Mouse (Mus musculus): ENCODE measurements at regions not wholly inside any gene's neighbourhood (a gene's known extent, or its start where the extent isn't known, plus 50 kb on each side); places are given as distances from the start of the nearest gene placed in this dataset.

- H3K9ac ChIP-seq (replicated peaks; ENCODE audit: low read depth), result no peak overlapping the region
- no peak overlapping the region for H3K27ac ChIP-seq (ENCODE audit: low read length)
- ATAC-seq (no peak), DNase-seq (ENCODE audit: low spot score) (no peak)
- no peak overlapping the region for H3K4me2 ChIP-seq (replicated peaks; ENCODE audit: low read depth, low read length)
- 85% methylated on average over 4 of the region's 4 CpGs for WGBS
- TF ChIP-seq CTCF (IDR thresholded peaks at IDR 0.05) (no peak), EP300 (IDR thresholded peaks at IDR 0.05) (no peak)
- H3K36me3 ChIP-seq (ENCODE audit: insufficient read depth, low read length), result no peaks in the 10 kb centered on the region
- no peaks in the 10 kb centered on the region for H3K9me3 ChIP-seq (ENCODE audit: low read length)
- H3K4me1 ChIP-seq (ENCODE audit: insufficient read depth, low read depth, low read length), result no peaks in the 10 kb centered on the region
- H3K4me3 ChIP-seq (ENCODE audit: low read depth, low read length), result no peak overlapping the region
- no peaks in the 10 kb centered on the region for H3K27me3 ChIP-seq (replicated peaks; ENCODE audit: insufficient read depth, low read length)
These were observed 195.1 kb downstream of the Nr2f2 start for GRCm38 (mm10) chr7:70171456-70171855.

GRCm38 (mm10) chr7:70168080-70168479 is 198.5 kb downstream of the Nr2f2 start:
- no peak overlapping the region for H3K9ac ChIP-seq (replicated peaks; ENCODE audit: low read depth)
- no peak for TF ChIP-seq CTCF (IDR thresholded peaks at IDR 0.05)
- TF ChIP-seq EP300 (IDR thresholded peaks at IDR 0.05), result no peak
- no peaks in the 10 kb centered on the region for H3K27me3 ChIP-seq (replicated peaks; ENCODE audit: insufficient read depth, low read length)
- ATAC-seq, result no peak
- H3K4me1 ChIP-seq (ENCODE audit: insufficient read depth, low read depth, low read length), result no peaks in the 10 kb centered on the region
- H3K9me3 ChIP-seq (ENCODE audit: low read length), result no peaks in the 10 kb centered on the region
- 44% methylated on average over 4 of the region's 4 CpGs for WGBS
- no peak for DNase-seq (ENCODE audit: low spot score)
- H3K36me3 ChIP-seq (ENCODE audit: insufficient read depth, low read length), result no peaks in the 10 kb centered on the region
- H3K4me2 ChIP-seq (replicated peaks; ENCODE audit: low read depth, low read length), result no peak overlapping the region
- no peak overlapping the region for H3K4me3 ChIP-seq (ENCODE audit: low read depth, low read length)
- no peak overlapping the region for H3K27ac ChIP-seq (ENCODE audit: low read length)

- no peaks in the 10 kb centered on the region for H3K9me3 ChIP-seq (ENCODE audit: low read length)
- H3K4me3 ChIP-seq (ENCODE audit: low read depth, low read length), result no peak overlapping the region
- no peak overlapping the region for H3K27ac ChIP-seq (ENCODE audit: low read length)
- no peaks in the 10 kb centered on the region for H3K27me3 ChIP-seq (replicated peaks; ENCODE audit: insufficient read depth, low read length)
- no peak overlapping the region for H3K9ac ChIP-seq (replicated peaks; ENCODE audit: low read depth)
- ATAC-seq (no peak), DNase-seq (ENCODE audit: low spot score) (no peak)
- no peak overlapping the region for H3K4me2 ChIP-seq (replicated peaks; ENCODE audit: low read depth, low read length)
- 86% methylated on average over 5 of the region's 5 CpGs for WGBS
- H3K36me3 ChIP-seq (ENCODE audit: insufficient read depth, low read length), result no peaks in the 10 kb centered on the region
- TF ChIP-seq EP300 (IDR thresholded peaks at IDR 0.05) (no peak), CTCF (IDR thresholded peaks at IDR 0.05) (no peak)
- no peaks in the 10 kb centered on the region for H3K4me1 ChIP-seq (ENCODE audit: insufficient read depth, low read depth, low read length)
These were observed 200.5 kb downstream of the Nr2f2 start for GRCm38 (mm10) chr7:70166081-70166480.

- H3K9ac ChIP-seq (replicated peaks; ENCODE audit: low read depth), result no peak overlapping the region
- DNase-seq (ENCODE audit: low spot score), result no peak
These were observed 201.0 kb downstream of the Nr2f2 start for GRCm38 (mm10) chr7:70165501-70165900.

GRCm38 (mm10) chr7:70164691-70165193 is 201.8 kb downstream of the Nr2f2 start:
- ATAC-seq (no peak), DNase-seq (ENCODE audit: low spot score) (peak; percentile 9)
- no peak overlapping the region for H3K4me2 ChIP-seq (replicated peaks; ENCODE audit: low read depth, low read length)
- H3K4me1 ChIP-seq (ENCODE audit: insufficient read depth, low read depth, low read length), result no peaks in the 10 kb centered on the region
- 57% methylated on average over 6 of the region's 6 CpGs for WGBS
- TF ChIP-seq EP300 (IDR thresholded peaks at IDR 0.05), result no peak
- TF ChIP-seq CTCF (IDR thresholded peaks at IDR 0.05), result no peak
- H3K27me3 ChIP-seq (replicated peaks; ENCODE audit: insufficient read depth, low read length), result no peaks in the 10 kb centered on the region
- H3K27ac ChIP-seq (ENCODE audit: low read length), result no peak overlapping the region
- no peak overlapping the region for H3K9ac ChIP-seq (replicated peaks; ENCODE audit: low read depth)
- no peaks in the 10 kb centered on the region for H3K9me3 ChIP-seq (ENCODE audit: low read length)
- H3K36me3 ChIP-seq (ENCODE audit: insufficient read depth, low read length), result no peaks in the 10 kb centered on the region
- no peak overlapping the region for H3K4me3 ChIP-seq (ENCODE audit: low read depth, low read length)

More at GRCm38 (mm10) chr7:70165501-70165900, 201.0 kb downstream of the Nr2f2 start:
- Histone ChIP-seq H3K27me3 (replicated peaks; ENCODE audit: insufficient read depth, low read length) (no peaks in the 10 kb centered on the region), H3K4me1 (ENCODE audit: insufficient read depth, low read depth, low read length) (no peaks in the 10 kb centered on the region), H3K4me2 (replicated peaks; ENCODE audit: low read depth, low read length) (no peak overlapping the region), H3K36me3 (ENCODE audit: insufficient read depth, low read length) (no peaks in the 10 kb centered on the region), H3K9me3 (ENCODE audit: low read length) (no peaks in the 10 kb centered on the region), H3K4me3 (ENCODE audit: low read depth, low read length) (no peak overlapping the region), H3K27ac (ENCODE audit: low read length) (no peak overlapping the region)
- no peak for TF ChIP-seq CTCF (IDR thresholded peaks at IDR 0.05)
- no peak for TF ChIP-seq EP300 (IDR thresholded peaks at IDR 0.05)
- WGBS, result 53% methylated on average over 4 of the region's 4 CpGs
- ATAC-seq, result no peak

- Histone ChIP-seq H3K27ac (ENCODE audit: low read length) (no peak overlapping the region), H3K4me2 (replicated peaks; ENCODE audit: low read depth, low read length) (no peak overlapping the region), H3K4me1 (ENCODE audit: insufficient read depth, low read depth, low read length) (no peaks in the 10 kb centered on the region), H3K27me3 (replicated peaks; ENCODE audit: insufficient read depth, low read length) (no peaks in the 10 kb centered on the region), H3K9ac (replicated peaks; ENCODE audit: low read depth) (no peak overlapping the region), H3K9me3 (ENCODE audit: low read length) (no peaks in the 10 kb centered on the region), H3K36me3 (ENCODE audit: insufficient read depth, low read length) (no peaks in the 10 kb centered on the region), H3K4me3 (ENCODE audit: low read depth, low read length) (no peak overlapping the region)
- no peak for ATAC-seq
- no peak for TF ChIP-seq EP300 (IDR thresholded peaks at IDR 0.05)
- no peak for TF ChIP-seq CTCF (IDR thresholded peaks at IDR 0.05)
- 81% methylated on average over 8 of the region's 8 CpGs for WGBS
- DNase-seq (ENCODE audit: low spot score), result no peak
These were observed 208.0 kb downstream of the Nr2f2 start for GRCm38 (mm10) chr7:70158531-70158930.

- H3K36me3 ChIP-seq (ENCODE audit: insufficient read depth, low read length), result no peaks in the 10 kb centered on the region
- no peak for TF ChIP-seq EP300 (IDR thresholded peaks at IDR 0.05)
- DNase-seq (ENCODE audit: low spot score), result no peak
- H3K4me3 ChIP-seq (ENCODE audit: low read depth, low read length), result no peak overlapping the region
- H3K27ac ChIP-seq (ENCODE audit: low read length), result no peak overlapping the region
- no peaks in the 10 kb centered on the region for H3K9me3 ChIP-seq (ENCODE audit: low read length)
- no peak overlapping the region for H3K9ac ChIP-seq (replicated peaks; ENCODE audit: low read depth)
- no peak overlapping the region for H3K4me2 ChIP-seq (replicated peaks; ENCODE audit: low read depth, low read length)
- WGBS, result 47% methylated on average over 4 of the region's 4 CpGs
- no peaks in the 10 kb centered on the region for H3K27me3 ChIP-seq (replicated peaks; ENCODE audit: insufficient read depth, low read length)
- no peak for ATAC-seq
- H3K4me1 ChIP-seq (ENCODE audit: insufficient read depth, low read depth, low read length), result no peaks in the 10 kb centered on the region
These were observed 221.7 kb downstream of the Nr2f2 start for GRCm38 (mm10) chr7:70144726-70145271.

Measured in lung, postnatal 0 days (tissue).